Mouse (Mus musculus) c-Kit-positive CD71-positive TER-119-positive erythroid progenitor cells, embryonic 14.5 days (primary cell): Measurements from ENCODE around the gene H2-Q2.
A peak's percentile ranks its signal among the peaks of the same experiment; 100 is the strongest.
"Not testable (repeated sequence)": the region's sequence is repeated elsewhere in the genome, so short reads cannot be mapped to it uniquely, and the experiment has no call there.

ENCODE experiments used
- DNase-seq: peaks from one replicate; pipeline ENCODE4 v3.0.0-alpha.2; 2013; ENCODE audit warnings: low spot score

The H2-Q2 gene

GRCm38 (mm10) chr17:35342071-35342671 lies at the start of gene H2-Q2:
Gene H2-Q2, plus strand, starts transcription at chr17:35342242.
- DNase-seq = no peak

GRCm38 (mm10) chr17:35295796-35296195 lies 46.2 kb upstream of the H2-Q2 start:
- DNase-seq = peak; percentile 40

DNA sequence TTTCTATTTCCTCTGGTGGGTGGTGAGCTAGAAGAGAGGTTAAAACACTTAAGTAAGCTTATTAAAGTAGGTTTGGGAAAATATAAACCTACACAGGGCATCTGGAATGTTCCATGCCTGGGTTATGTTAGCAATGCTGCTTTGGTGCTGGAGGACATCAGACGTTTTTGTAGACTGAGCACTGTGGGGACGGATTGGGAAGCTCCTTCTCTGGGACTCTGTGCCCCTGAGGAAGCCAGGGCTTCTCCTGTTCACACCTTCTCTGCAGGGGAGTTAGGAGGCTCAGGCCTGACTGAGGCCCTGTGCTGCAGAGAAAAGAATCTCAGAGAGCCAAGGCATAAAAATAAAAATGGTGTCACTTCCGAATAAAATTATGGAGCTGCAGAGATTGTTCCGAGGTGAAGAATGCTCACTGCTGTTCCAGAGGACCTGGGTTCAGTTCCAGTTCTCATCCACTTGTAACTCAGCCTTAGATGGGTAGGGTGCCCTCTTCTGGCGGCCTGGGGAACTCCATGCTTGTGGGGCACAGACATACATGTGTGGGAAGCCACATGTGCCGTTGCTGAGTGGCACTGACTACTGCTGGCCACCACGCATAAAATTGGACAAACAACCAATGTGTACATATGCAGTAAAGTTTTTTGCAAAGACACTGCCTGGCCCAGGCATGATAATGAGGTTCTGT lies 41.6 kb upstream of the H2-Q2 start:
- not testable (repeated sequence) for DNase-seq

- peak; percentile 76 for DNase-seq
Measured at GRCm38 (mm10) chr17:35301645-35302258, 40.3 kb upstream of the H2-Q2 start.

DNA sequence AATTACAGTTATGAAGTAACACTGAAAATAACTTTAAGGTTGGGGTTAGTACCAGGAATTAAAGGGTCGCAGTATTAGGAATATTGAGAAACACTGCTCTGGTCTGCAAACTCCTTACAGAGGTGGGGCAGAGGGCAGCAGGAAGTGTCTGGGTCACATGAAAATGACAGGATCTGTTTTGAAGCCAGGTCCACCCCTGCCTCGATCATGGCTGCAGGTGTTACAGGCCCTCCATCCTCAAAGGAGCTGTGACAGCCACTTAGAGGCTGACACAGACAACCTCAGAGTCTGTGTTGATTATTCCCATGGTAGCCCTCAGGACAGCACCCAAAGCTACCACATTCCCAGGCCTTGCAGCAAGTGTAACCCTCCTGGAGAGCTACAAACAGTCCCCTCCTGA lies 38.8 kb upstream of the H2-Q2 start:
- no peak for DNase-seq

GRCm38 (mm10) chr17:35303756-35304350 lies 38.2 kb upstream of the H2-Q2 start:
- no peak for DNase-seq

DNA sequence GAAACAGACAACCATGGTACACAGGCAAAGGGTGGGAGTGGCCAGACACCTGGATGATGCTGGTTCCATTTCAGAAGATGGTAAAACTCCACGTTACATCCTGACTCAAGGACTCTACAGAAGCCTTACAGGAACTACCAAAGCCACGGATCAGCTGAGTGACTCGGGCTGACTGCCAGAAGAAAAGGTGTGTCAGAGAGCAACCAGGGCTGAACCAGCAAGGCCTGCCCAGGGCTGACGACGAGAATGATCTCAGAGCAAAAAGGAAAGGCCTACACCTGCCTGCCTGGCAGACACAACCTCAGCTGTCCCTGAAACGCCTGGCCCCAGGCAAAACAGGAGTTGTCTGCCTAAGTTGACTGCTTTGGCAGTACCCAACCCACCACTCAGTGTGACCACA lies 37.6 kb upstream of the H2-Q2 start:
- no peak for DNase-seq

GRCm38 (mm10) chr17:35304921-35305320 lies 37.1 kb upstream of the H2-Q2 start:
- not testable (repeated sequence) for DNase-seq

DNA sequence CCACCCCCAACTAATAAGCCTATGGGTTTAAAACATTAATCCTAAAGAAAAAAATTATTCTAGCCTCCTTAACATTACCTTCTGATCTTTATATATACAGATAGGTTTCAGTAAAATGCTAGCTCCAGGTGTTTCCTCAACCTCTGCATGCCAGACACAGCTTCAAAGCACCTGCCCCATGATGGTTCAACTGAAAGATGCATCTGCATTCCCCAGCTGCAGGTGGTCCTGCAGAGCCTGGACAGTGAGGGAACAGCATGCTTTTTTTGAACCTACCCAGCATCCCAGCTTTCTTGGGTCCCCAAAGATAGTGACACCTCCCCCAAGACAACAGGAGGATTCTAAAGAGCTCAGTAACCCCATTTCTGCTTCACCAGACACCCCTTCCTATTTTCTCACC lies 23.4 kb upstream of the H2-Q2 start:
- no peak for DNase-seq

DNA sequence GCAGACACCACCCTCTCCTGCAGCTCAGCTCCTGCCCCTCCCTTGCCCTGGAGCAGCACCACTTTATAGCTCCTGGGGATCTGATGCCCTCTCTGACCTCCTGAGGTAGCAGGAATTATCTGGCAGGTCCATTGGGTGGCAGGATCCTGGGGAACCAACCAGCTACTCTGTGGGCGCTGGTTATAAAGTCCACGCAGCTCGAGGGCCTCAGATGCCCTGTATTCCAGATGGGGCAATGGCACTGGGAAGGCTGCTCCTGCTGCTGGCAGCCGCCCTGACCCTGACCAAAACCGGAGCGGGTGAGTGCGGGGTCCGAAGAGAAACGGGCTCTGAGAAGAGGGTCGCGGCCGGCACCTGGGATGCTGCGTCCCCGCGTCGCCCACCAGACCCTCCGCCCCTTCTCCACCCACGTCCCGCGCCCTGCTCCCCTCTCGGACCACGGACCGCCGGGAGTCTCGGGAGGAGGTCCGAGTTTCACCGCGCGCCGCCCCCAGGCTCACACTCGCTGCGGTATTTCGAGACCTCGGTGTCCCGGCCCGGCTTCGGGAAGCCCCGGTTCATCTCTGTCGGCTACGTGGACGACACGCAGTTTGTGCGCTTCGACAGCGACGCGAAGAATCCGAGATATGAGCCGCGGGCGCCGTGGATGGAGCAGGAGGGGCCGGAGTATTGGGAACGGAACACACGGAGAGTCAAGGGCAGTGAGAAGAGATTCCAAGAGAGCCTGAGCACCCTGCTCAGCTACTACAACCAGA lies 21.5 kb upstream of the H2-Q2 start, which contains the start of gene H2-Q1:
H2-Q1 (plus strand) TSS at position 79 of the 755 bp plus-strand sequence.
- DNase-seq = no peak

DNA sequence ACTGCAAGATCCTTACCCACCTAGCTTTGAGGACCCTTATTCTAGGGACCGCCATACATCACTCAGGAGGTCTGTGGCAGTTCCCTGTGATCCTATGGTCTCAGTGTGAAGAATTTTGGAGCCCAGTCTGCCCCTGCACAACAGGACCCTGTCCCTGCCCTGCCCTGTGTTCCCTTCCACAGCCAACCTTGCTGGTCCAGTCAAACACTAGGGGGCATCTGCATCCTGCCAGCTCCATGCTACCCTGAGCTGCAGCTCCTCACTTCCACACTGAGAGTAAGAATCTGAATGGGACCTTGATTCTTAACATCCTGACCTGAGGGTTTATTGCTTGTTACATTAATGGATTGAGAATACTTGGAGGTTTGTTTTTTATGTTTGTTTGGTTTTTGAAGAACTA lies 16.9 kb upstream of the H2-Q2 start:
- DNase-seq = not testable (repeated sequence)

- DNase-seq = not testable (repeated sequence)
Measured at GRCm38 (mm10) chr17:35326000-35326399, 16.0 kb upstream of the H2-Q2 start.

GRCm38 (mm10) chr17:35329714-35330113 lies 12.3 kb upstream of the H2-Q2 start:
- DNase-seq = not testable (repeated sequence)

GRCm38 (mm10) chr17:35331546-35331945 lies 10.5 kb upstream of the H2-Q2 start:
- not testable (repeated sequence) for DNase-seq

DNA sequence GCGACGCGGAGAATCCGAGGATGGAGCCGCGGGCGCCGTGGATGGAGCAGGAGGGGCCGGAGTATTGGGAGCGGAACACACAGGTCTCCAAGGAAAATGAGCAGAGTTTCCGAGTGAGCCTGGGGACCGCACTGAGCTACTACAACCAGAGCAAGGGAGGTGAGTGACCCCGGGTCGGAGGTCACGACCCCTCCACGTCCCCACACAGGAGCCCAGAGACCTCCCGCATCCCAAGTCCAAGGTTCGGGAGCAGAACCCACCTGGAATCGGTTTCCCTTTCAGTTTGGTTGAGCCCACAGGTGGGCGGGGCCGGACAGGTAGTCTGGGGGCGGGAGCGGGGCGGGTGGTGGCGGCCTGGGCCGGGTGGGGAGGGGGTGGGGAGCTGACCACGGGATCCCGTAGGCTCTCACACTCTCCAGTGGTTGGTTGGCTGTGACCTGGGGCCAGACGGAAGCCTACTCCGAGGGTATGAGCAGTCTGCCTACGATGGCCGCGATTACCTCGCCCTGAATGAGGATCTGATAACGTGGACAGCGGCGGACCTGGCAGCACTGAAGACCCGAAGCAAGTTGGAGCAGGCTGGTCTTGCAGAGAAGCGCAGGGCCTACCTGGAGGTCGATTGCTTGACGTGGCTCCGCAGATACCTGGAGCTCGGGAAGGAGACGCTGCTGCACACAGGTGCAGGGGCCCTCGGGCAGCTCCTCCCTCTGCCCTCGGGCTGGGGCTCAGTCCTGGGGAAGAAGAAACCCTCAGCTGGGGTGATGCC lies 852 bp downstream of the H2-Q2 start:
- no peak for DNase-seq

- DNase-seq = not testable (repeated sequence)
Measured at GRCm38 (mm10) chr17:35347659-35348058, 5.6 kb downstream of the H2-Q2 start.

DNA sequence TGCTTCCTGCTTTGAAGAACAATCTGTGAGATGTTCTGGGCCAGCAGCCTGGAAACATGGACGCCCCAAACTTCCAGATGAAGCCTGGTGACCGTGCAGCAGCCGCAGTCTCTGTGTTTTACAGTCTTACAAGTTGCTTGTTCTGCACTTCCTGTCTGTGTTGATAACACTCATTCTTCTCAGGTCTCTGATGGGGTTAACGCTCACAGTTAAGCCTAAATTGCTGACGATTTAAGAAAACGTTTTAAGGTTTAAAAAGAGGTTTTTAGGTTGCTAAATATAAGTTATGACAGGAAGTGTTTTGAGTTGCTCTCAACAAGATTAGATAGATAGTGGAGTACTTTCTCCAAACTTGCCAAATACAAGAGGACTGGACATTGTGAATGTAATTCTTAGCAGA lies 11.2 kb downstream of the H2-Q2 start:
- not testable (repeated sequence) for DNase-seq

GRCm38 (mm10) chr17:35354071-35354470 lies 12.0 kb downstream of the H2-Q2 start:
- no peak for DNase-seq

DNA sequence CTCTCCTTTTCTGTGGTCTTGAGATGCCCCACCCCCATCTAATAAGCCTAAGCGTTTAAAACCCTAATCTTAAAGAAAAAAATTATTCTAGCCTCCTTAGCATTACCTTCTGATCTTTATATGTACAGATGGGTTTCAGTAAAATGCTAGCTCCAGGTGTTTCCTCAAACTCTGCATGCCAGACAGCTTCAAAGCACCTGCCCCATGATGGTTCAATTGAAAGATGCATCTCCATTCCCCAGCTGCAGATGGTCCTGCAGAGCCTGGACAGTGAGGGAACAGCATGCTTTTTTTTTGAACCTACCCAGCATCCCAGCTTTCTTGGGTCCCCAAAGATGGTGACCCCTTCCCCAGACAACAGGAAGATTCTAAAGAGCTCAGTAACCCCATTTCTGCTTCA lies 15.0 kb downstream of the H2-Q2 start:
- DNase-seq = no peak

DNA sequence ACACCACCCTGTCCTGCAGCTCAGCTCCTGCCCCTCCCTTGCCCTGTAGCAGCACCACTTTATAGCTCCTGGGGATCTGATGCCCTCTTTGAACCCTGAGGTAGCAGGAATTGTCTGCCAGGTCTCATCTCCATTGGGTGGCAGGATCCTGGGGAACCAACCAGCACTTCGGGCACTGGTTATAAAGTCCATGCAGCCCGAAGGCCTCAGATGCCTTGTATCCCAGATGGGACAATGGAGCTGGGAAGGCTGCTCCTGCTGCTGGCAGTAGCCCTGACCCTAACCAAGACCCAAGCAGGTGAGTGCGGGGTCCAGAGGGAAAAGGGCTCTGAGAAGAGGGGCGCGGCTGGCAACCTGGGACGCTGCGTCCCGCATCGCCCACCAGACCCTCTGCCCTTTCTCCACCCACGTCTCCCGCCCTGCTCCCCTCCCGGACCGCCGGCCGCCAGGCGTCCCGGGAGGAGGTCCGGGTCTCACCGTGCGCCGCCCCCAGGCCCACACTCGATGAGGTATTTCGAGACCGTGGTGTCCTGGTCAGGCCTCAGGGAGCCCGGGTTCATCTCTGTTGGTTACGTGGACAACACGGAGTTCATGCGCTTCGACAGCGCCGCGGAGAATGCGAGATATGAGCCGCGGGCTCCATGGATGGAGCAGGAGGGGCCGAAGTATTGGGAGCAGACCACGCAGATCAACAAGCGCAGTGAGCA lies 16.9 kb downstream of the H2-Q2 start:
- DNase-seq = no peak

- DNase-seq = no peak
Measured at GRCm38 (mm10) chr17:35359470-35359862, 17.4 kb downstream of the H2-Q2 start.
